Mouse (Mus musculus) limb, embryonic 14.5 days (tissue): ENCODE data around the gene Ccdc18. TPM values are rescaled to one million over a fixed set of nuclear protein-coding genes. Genes with fewer than 3 reads are reported as not detected.
A peak's percentile ranks its signal among the peaks of the same experiment; 100 is the strongest.
"Not testable (repeated sequence)": the region's sequence is repeated elsewhere in the genome, so short reads cannot be mapped to it uniquely, and the experiment has no call there.

ENCODE experiments used
- ATAC-seq: fragments of 200-750 bp; cut with Nextera tagmentation; 2 replicates; pipeline ENCODE4 v1.8.0; 2017; ENCODE audit warnings: low read depth, moderate number of reproducible peaks, moderate TSS enrichment; ENCODE audit not compliant: low FRiP score
- DNase-seq: peaks from one replicate; pipeline ENCODE4 v3.0.0-alpha.2; 2015; ENCODE audit warnings: low spot score
- H3K27ac ChIP-seq: fragments of 300-500 bp; sonication (generic); replicated peaks from 2 replicates; pipeline ENCODE4 v1.5.1; 2014; ENCODE audit warnings: low read depth, mild to moderate bottlenecking, low read length, moderate library complexity, mixed read lengths
- H3K27me3 ChIP-seq: fragments of 300-500 bp; sonication (generic); 2 replicates; pipeline ENCODE4 v1.6.1; 2014; ENCODE audit warnings: low read length, mixed read lengths; ENCODE audit not compliant: control insufficient read depth, insufficient read depth
- H3K36me3 ChIP-seq: fragments of 300-500 bp; sonication (generic); 2 replicates; pipeline ENCODE4 v1.6.1; 2014; ENCODE audit warnings: mild to moderate bottlenecking, low read length, moderate library complexity, mixed read lengths; ENCODE audit not compliant: control insufficient read depth, insufficient read depth
- H3K4me1 ChIP-seq: fragments of 300-500 bp; sonication (generic); 2 replicates; pipeline ENCODE4 v1.6.1; 2014; ENCODE audit warnings: antibody characterized with exemption, low read length, mixed read lengths; ENCODE audit not compliant: control insufficient read depth, insufficient read depth
- H3K4me2 ChIP-seq: fragments of 300-500 bp; sonication (generic); replicated peaks from 2 replicates; pipeline ENCODE4 v1.6.1; 2014; ENCODE audit warnings: low read depth, mild to moderate bottlenecking, low read length, moderate library complexity; ENCODE audit not compliant: severe bottlenecking
- H3K4me3 ChIP-seq: fragments of 300-500 bp; sonication (generic); replicated peaks from 2 replicates; pipeline ENCODE4 v1.5.1; 2014; ENCODE audit warnings: low read length
- H3K9ac ChIP-seq: fragments of 300-500 bp; sonication (generic); 2 replicates; pipeline ENCODE4 v1.6.1; 2014; ENCODE audit warnings: mild to moderate bottlenecking, low read depth, low read length, moderate library complexity; ENCODE audit not compliant: severe bottlenecking
- H3K9me3 ChIP-seq: fragments of 300-500 bp; sonication (generic); 2 replicates; pipeline ENCODE4 v1.6.1; 2016; ENCODE audit warnings: low read length; ENCODE audit not compliant: control insufficient read depth
- POLR2A ChIP-seq: fragments of 200-500 bp; IDR thresholded peaks from 2 replicates; pipeline ENCODE4 v1.8.0; 2012; ENCODE audit warnings: inconsistent platforms, mild to moderate bottlenecking, moderate library complexity, borderline replicate concordance; ENCODE audit not compliant: insufficient read depth, insufficient read length; ENCODE audit errors: extremely low read depth
- WGBS: fragments of 180-500 bp; shearing (Covaris S2); extraction: QIAGEN DNeasy Blood & Tissue Kit; methylation state at CpG from one replicate; pipeline ENCODE4 v1.1.7; 2014; 5-methylcytosine and 5-hydroxymethylcytosine counted together
- polyA plus RNA-seq, 2 experiments: library from polyadenylated mRNA; depleted of rRNA in 1 of 2; stranded (reverse) in 1 of 2; unstranded in 1 of 2; fragments of >200 nt; fragmentation: Nextera tagmentation in 1 of 2; extraction: Ambion mirVana in 1 of 2; gene quantifications; 2 replicates each; pipeline versions ENCODE4 v1.2.1 to v1.2.3; 2012 to 2014

Ccdc18 gene
- polyA plus RNA-seq (2012; rRNA removed) (1.2 and 2.4 TPM in 2 replicates), polyA plus RNA-seq (2014; fragmentation: Nextera tagmentation; extraction: Ambion mirVana) (7.0 and 8.3 TPM in 2 replicates)

GRCm38 (mm10) chr5:108132441-108133243, at the start of gene Ccdc18, which contains the start of gene Tmed5:
Ccdc18 (plus strand) TSS chr5:108132875.
Tmed5 (minus strand) TSS chr5:108132620.
- WGBS = 3% methylated on average over 56 of the region's 65 CpGs
- ATAC-seq (peak; percentile 98), DNase-seq (peak; percentile 97)
- peak; percentile 88; the same call in 1 of the 2 replicates for TF ChIP-seq POLR2A
- Histone ChIP-seq H3K9me3 (no peaks in the 10 kb centered on the region), H3K9ac (peak within 1 kb of the TSS; percentile 80), H3K4me1 (peaks cover 9% of the 10 kb centered on the region), H3K36me3 (peaks cover 10% of the 10 kb centered on the region), H3K27me3 (no peaks in the 10 kb centered on the region), H3K4me3 (peak within 1 kb of the TSS; percentile 81), H3K27ac (peak within 1 kb of the TSS; percentile 89), H3K4me2 (peak within 1 kb of the TSS; percentile 68)

GRCm38 (mm10) chr5:108085440-108085839, 47.2 kb upstream of the Ccdc18 start:
- H3K9me3 ChIP-seq = no peaks in the 10 kb centered on the region

GRCm38 (mm10) chr5:108092731-108093130, 39.9 kb upstream of the Ccdc18 start:
- H3K36me3 ChIP-seq = peaks cover 59% of the 10 kb centered on the region
- not testable (repeated sequence) for ATAC-seq, H3K27ac ChIP-seq, H3K9me3 ChIP-seq, DNase-seq, H3K9ac ChIP-seq, H3K27me3 ChIP-seq, H3K4me2 ChIP-seq, H3K4me3 ChIP-seq, H3K4me1 ChIP-seq
- 93% methylated on average over 8 of the region's 8 CpGs for WGBS

More at GRCm38 (mm10) chr5:108085440-108085839, 47.2 kb upstream of the Ccdc18 start:
- Histone ChIP-seq H3K27ac (no peak overlapping the region), H3K36me3 (peaks cover 71% of the 10 kb centered on the region), H3K4me1 (no peaks in the 10 kb centered on the region), H3K4me3 (no peak overlapping the region), H3K27me3 (no peaks in the 10 kb centered on the region), H3K9ac (no peak overlapping the region), H3K4me2 (no peak overlapping the region)
- DNase-seq = no peak
- no peak for TF ChIP-seq POLR2A
- WGBS = 93% methylated on average over 2 of the region's 2 CpGs
- no peak for ATAC-seq

- Histone ChIP-seq H3K9me3 (no peaks in the 10 kb centered on the region), H3K27ac (no peak overlapping the region), H3K4me2 (no peak overlapping the region), H3K36me3 (peaks cover 57% of the 10 kb centered on the region), H3K27me3 (no peaks in the 10 kb centered on the region), H3K9ac (no peak overlapping the region), H3K4me1 (no peaks in the 10 kb centered on the region), H3K4me3 (no peak overlapping the region)
- no peak for DNase-seq
- 87% methylated on average over 3 of the region's 3 CpGs for WGBS
- no peak for ATAC-seq
- no peak for TF ChIP-seq POLR2A
Observed at GRCm38 (mm10) chr5:108097676-108098075, 35.0 kb upstream of the Ccdc18 start.

GRCm38 (mm10) chr5:108100196-108100595, 32.5 kb upstream of the Ccdc18 start:
- Histone ChIP-seq H3K9ac (no peak overlapping the region), H3K4me1 (no peaks in the 10 kb centered on the region), H3K4me2 (no peak overlapping the region), H3K27me3 (no peaks in the 10 kb centered on the region), H3K4me3 (no peak overlapping the region), H3K9me3 (no peaks in the 10 kb centered on the region), H3K36me3 (peaks cover 64% of the 10 kb centered on the region), H3K27ac (no peak overlapping the region)
- ATAC-seq (no peak), DNase-seq (no peak)
- TF ChIP-seq POLR2A = no peak
